In the genomic region with DNA sequence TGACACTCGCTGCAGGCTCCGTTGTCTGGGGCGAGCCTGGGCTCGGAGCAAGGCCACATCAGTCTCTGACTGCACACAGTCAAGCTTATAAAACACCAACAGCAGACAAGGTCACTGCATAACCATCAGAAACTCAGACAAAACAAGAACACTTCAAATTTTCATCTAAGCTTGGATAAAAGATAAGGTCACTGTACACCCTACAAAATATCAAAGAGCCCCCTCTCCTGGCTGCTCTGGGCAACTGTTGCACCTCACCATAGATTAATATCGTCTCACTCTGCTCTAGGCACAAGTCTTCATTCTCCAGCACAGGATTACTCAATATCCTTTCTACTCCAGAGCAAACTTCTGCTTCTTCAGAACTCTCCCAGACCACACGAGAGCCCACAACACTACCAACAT, we compare ENCODE assay signal across 8 mouse cellular contexts.
DNase-seq lines count a peak whose midpoint lies in the region; ATAC-seq and TF ChIP-seq lines count a peak whose summit lies in the region.
"Had no signal": no experiment of that assay in that cellular context is flagged by ENCODE, and none has a peak within 500 bp of the region (broad histone marks: within the 10 kb centered on the region; RNA-seq: fewer than 3 reads in every experiment).

No protein-coding gene starts in this region.

- no peak overlapping the region for H3K4me3 ChIP-seq in layer of hippocampus, adult 2 months
- no peak overlapping the region for H3K4me3 ChIP-seq in MEL (ENCODE audit: control insufficient read depth in 1 of 2, insufficient read depth in 1 of 2, low read depth in 2 of 2, low read length in 2 of 2)

- no peak overlapping the region for H3K9ac ChIP-seq in MEL (ENCODE audit: control insufficient read depth, low read depth, low read length, poor library complexity, severe bottlenecking)

- TF ChIP-seq RAD21 in MEL (IDR thresholded peaks at IDR 0.05; ENCODE audit: low read depth, low read length) = no peak; the same call in 1 of the 2 replicates

- ATAC-seq in activated CD4-positive, CD25-positive, alpha-beta regulatory T cell, adult 4 months = no peak

- H3K27me3 ChIP-seq in MEL (ENCODE audit: control insufficient read depth in 1 of 2, insufficient read depth in 2 of 2, low read length in 2 of 2) = no peaks in the 10 kb centered on the region

- no peaks in the 10 kb centered on the region for H3K79me2 ChIP-seq in MEL (ENCODE audit: control insufficient read depth, insufficient read depth, low read length, poor library complexity)

- no peaks in the 10 kb centered on the region for H3K4me1 ChIP-seq in MEL (ENCODE audit: control insufficient read depth in 1 of 2, insufficient read depth in 2 of 2, low read length in 2 of 2)

- no peaks in the 10 kb centered on the region for H3K9me3 ChIP-seq in MEL (replicated peaks; ENCODE audit: insufficient read depth, low read length)

- TF ChIP-seq CTCF in layer of hippocampus, adult 2 months (conservative IDR thresholded peaks at IDR 0.05) = peak; percentile 65
- TF ChIP-seq CTCF in MEL (IDR thresholded peaks at IDR 0.05 in 2 of 3, conservative IDR thresholded peaks at IDR 0.05 in 1 of 3; ENCODE audit: control insufficient read depth in 1 of 3, insufficient read depth in 1 of 3, low read depth in 2 of 3, low read length in 3 of 3, poor library complexity in 1 of 3, severe bottlenecking in 1 of 3) = peak in 2 of 3 experiments; percentile 27 to 41; a peak in 3 of 6 replicates

- no peak overlapping the region for H3K27ac ChIP-seq in layer of hippocampus, adult 2 months
- no peak overlapping the region for H3K27ac ChIP-seq in MEL (ENCODE audit: control insufficient read depth, low read depth, low read length)

- TF ChIP-seq EP300 in MEL (IDR thresholded peaks at IDR 0.05; ENCODE audit: low read depth in 1 of 2, low read length in 2 of 2) = no peak

- TF ChIP-seq POLR2A in MEL (IDR thresholded peaks at IDR 0.05; ENCODE audit: control insufficient read depth in 1 of 2, insufficient read depth in 1 of 2, low read depth in 1 of 2, low read length in 2 of 2, poor library complexity in 1 of 2) = no peak

- no peak for DNase-seq in layer of hippocampus, adult 2 months (ENCODE audit: low spot score in 2 of 2)
- no peak for DNase-seq in layer of hippocampus, adult 8-10 months (ENCODE audit: low spot score in 2 of 2)
- DNase-seq in MEL (ENCODE audit: low read depth, low spot score) = peak; percentile 27
- DNase-seq in brain, adult 2 months (ENCODE audit: low read depth, low spot score) = peak; percentile 22
- peak; percentile 74 for DNase-seq in lung, postnatal 36 days
- DNase-seq in retina, embryonic 14.5 days (ENCODE audit: low spot score) = no peak
- DNase-seq: kidney, adult 11 months had no signal

- H3K36me3 ChIP-seq in MEL (ENCODE audit: control insufficient read depth in 1 of 2, insufficient read depth in 2 of 2, low read length in 2 of 2) = peaks cover 0 to 11% of the 10 kb centered on the region in 2 experiments; a peak in 2 of 4 replicates

TF ChIP-seq in MEL, 35 proteins besides CTCF, POLR2A, EP300 and RAD21:
- peak; percentile 34; the same call in 1 of the 2 replicates for TF ChIP-seq SMC3 (IDR thresholded peaks at IDR 0.05; ENCODE audit: low read depth, low read length)
- TF ChIP-seq POLR2AphosphoS2 (IDR thresholded peaks at IDR 0.05; ENCODE audit: low read length) = no peak
- no peak for TF ChIP-seq ZC3H11A (IDR thresholded peaks at IDR 0.05; ENCODE audit: low read depth, low read length)

Comparison
In these comparisons a context has a peak if more than half of its experiments do, and no peak if none do; other contexts are left out.
1. DNase-seq: peak in MEL (single experiment), brain, adult 2 months (single experiment) and lung, postnatal 36 days (single experiment); none in layer of hippocampus, adult 2 months (0 of 2), layer of hippocampus, adult 8-10 months (0 of 2) and retina, embryonic 14.5 days (single experiment).